In the genomic region with DNA sequence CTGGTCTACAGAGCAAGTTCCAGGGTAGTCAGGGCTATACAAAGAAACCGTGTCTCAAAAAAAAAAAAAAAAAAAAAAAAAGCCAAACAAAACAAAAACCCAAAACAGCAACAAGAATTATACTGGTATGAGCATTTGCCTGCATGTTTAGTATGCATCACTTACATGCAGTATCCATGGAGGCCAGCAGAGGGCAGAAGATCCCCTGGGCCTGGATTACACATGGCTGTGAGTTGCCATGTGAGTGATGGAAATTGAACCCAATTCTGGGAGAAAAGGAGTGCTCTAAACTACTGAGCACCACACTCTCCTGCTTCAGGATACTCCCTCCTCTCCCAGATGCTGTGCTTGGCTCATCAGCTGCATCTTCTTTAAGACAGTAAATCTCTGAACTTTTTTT, we compare ENCODE assay signal across 9 mouse cellular contexts. TPM values are rescaled to one million over a fixed set of nuclear protein-coding genes. Genes with fewer than 3 reads are reported as not detected.
DNase-seq lines count a peak whose midpoint lies in the region; ATAC-seq and TF ChIP-seq lines count a peak whose summit lies in the region.
"Had no signal": no experiment of that assay in that cellular context is flagged by ENCODE, and none has a peak within 500 bp of the region (broad histone marks: within the 10 kb centered on the region; RNA-seq: fewer than 3 reads in every experiment).

No protein-coding gene starts in this region.

- H3K27ac ChIP-seq in bone marrow, adult 2 months (ENCODE audit: control insufficient read depth, insufficient read depth, low read depth, low read length, poor library complexity), result no peak overlapping the region
- no peak overlapping the region for H3K27ac ChIP-seq in embryonic fibroblast, embryonic 13.5 days (ENCODE audit: insufficient read depth, low read length)
- no peak overlapping the region for H3K27ac ChIP-seq in spleen, adult 2 months (ENCODE audit: insufficient read depth, low read length)
- H3K27ac ChIP-seq: limb, embryonic 13.5 days had no signal

- H3K4me3 ChIP-seq in bone marrow, adult 2 months (replicated peaks; ENCODE audit: control insufficient read depth, low read depth, low read length), result no peak overlapping the region
- H3K4me3 ChIP-seq in embryonic fibroblast, embryonic 13.5 days (ENCODE audit: insufficient read depth, low read length), result no peak overlapping the region
- H3K4me3 ChIP-seq in spleen, adult 2 months (ENCODE audit: extremely low read depth, insufficient read depth, insufficient read length), result no peak overlapping the region
- H3K4me3 ChIP-seq: limb, embryonic 13.5 days had no signal

- no peak for TF ChIP-seq POLR2A in bone marrow, adult 2 months (IDR thresholded peaks at IDR 0.05; ENCODE audit: borderline replicate concordance, control insufficient read depth, low read depth, low read length)
- TF ChIP-seq POLR2A in embryonic fibroblast, embryonic 13.5 days (IDR thresholded peaks at IDR 0.05; ENCODE audit: low read depth, low read length), result no peak
- no peak for TF ChIP-seq POLR2A in spleen, adult 2 months (IDR thresholded peaks at IDR 0.05; ENCODE audit: low read depth, low read length)

- ATAC-seq in cerebellum, adult (ENCODE audit: insufficient number of reproducible peaks, low FRiP score, low TSS enrichment), result no peak

- 7% methylated on average over 1 of the region's 1 CpGs for WGBS in bone marrow, adult 2 months
- WGBS in spleen, adult 2 months, result 36% methylated on average over 1 of the region's 1 CpGs

- H3K4me1 ChIP-seq in bone marrow, adult 2 months (ENCODE audit: control insufficient read depth, insufficient read depth, low read length), result no peaks in the 10 kb centered on the region
- no peaks in the 10 kb centered on the region for H3K4me1 ChIP-seq in embryonic fibroblast, embryonic 13.5 days (ENCODE audit: control insufficient read depth, insufficient read depth, low read length)
- peaks cover 2% of the 10 kb centered on the region; the same call in 1 of the 2 replicates for H3K4me1 ChIP-seq in spleen, adult 2 months (ENCODE audit: control insufficient read depth, insufficient read depth, insufficient read length)

- H3K36me3 ChIP-seq in spleen, adult 2 months (ENCODE audit: control insufficient read depth, insufficient read depth, low read length), result 0 out of 2 replicates have a peak, but pooled peaks cover 2% of the 10 kb centered on the region

- TF ChIP-seq CTCF in bone marrow, adult 2 months (IDR thresholded peaks at IDR 0.05; ENCODE audit: control insufficient read depth, insufficient read depth, low read length), result peak; percentile 85
- peak; percentile 65; the same call in 1 of the 2 replicates for TF ChIP-seq CTCF in embryonic fibroblast, embryonic 13.5 days (IDR thresholded peaks at IDR 0.05; ENCODE audit: borderline replicate concordance, insufficient read depth, low read length)
- TF ChIP-seq CTCF in spleen, adult 2 months (IDR thresholded peaks at IDR 0.05; ENCODE audit: extremely low read depth, insufficient read depth, insufficient read length, insufficient replicate concordance), result peak; percentile 61; the same call in 1 of the 2 replicates

- DNase-seq in cerebellum, adult 11 months, result peak; percentile 66
- DNase-seq in A20 (ENCODE audit: low read depth, low spot score), result peak; percentile 67
- peak; percentile 73 to 89 for DNase-seq in kidney, postnatal 36 days
- DNase-seq in lung, postnatal 10 days, result peak; percentile 82
- DNase-seq in spleen, adult 2 months (ENCODE audit: low read depth in 1 of 2, low spot score in 2 of 2), result peak; percentile 23 to 68

- H3K27me3 ChIP-seq in spleen, adult 2 months (ENCODE audit: control insufficient read depth, insufficient read depth, low read length), result no peaks in the 10 kb centered on the region
- H3K27me3 ChIP-seq: limb, embryonic 13.5 days had no signal

RNA-seq across cellular contexts. Expression of gene Rnf185, which starts 4.2 kb away (rescaled TPM):
- 5.9 and 9.2 TPM in 2 replicates for polyA plus RNA-seq in bone marrow, adult 2 months (2011; ENCODE audit: insufficient read depth, insufficient read length, low replicate concordance, missing spikeins)
- polyA plus RNA-seq in embryonic fibroblast, embryonic 13.5 days (2011; ENCODE audit: insufficient read length, low read depth, missing spikeins), result 27.3 and 30.9 TPM in 2 replicates
- 12.8 and 13.1 TPM in 2 replicates for polyA plus RNA-seq in spleen, adult 2 months (2012; rRNA removed)

RNA-seq across cellular contexts. Expression of gene Pla2g3, which starts 31.7 kb away (rescaled TPM):
- polyA plus RNA-seq in bone marrow, adult 2 months (2011; ENCODE audit: insufficient read depth, insufficient read length, low replicate concordance, missing spikeins), result 0.38 TPM in 1 of 2 replicates, not detected in the other
- 0.25 TPM in 1 of 2 replicates, not detected in the other for polyA plus RNA-seq in embryonic fibroblast, embryonic 13.5 days (2011; ENCODE audit: insufficient read length, low read depth, missing spikeins)
- polyA plus RNA-seq in spleen, adult 2 months (2012; rRNA removed), result 0.15 and 0.30 TPM in 2 replicates

RNA-seq across cellular contexts. Expression of gene Limk2, which starts 47.4 kb away (rescaled TPM):
- 23.9 and 60.1 TPM in 2 replicates for polyA plus RNA-seq in bone marrow, adult 2 months (2011; ENCODE audit: insufficient read depth, insufficient read length, low replicate concordance, missing spikeins)
- 58.3 and 68.6 TPM in 2 replicates for polyA plus RNA-seq in embryonic fibroblast, embryonic 13.5 days (2011; ENCODE audit: insufficient read length, low read depth, missing spikeins)
- polyA plus RNA-seq in spleen, adult 2 months (2012; rRNA removed), result 58.8 and 66.6 TPM in 2 replicates

RNA-seq across cellular contexts. Expression of gene Inpp5j, which starts 48.3 kb away (rescaled TPM):
- 1.2 and 3.3 TPM in 2 replicates for polyA plus RNA-seq in bone marrow, adult 2 months (2011; ENCODE audit: insufficient read depth, insufficient read length, low replicate concordance, missing spikeins)
- not detected in 2 replicates for polyA plus RNA-seq in embryonic fibroblast, embryonic 13.5 days (2011; ENCODE audit: insufficient read length, low read depth, missing spikeins)
- polyA plus RNA-seq in spleen, adult 2 months (2012; rRNA removed), result 1.1 and 1.9 TPM in 2 replicates

RNA-seq across cellular contexts. Expression of gene Selenom, which starts 58.1 kb away (rescaled TPM):
- 8.0 and 23.9 TPM in 2 replicates for polyA plus RNA-seq in bone marrow, adult 2 months (2011; ENCODE audit: insufficient read depth, insufficient read length, low replicate concordance, missing spikeins)
- 148 and 152 TPM in 2 replicates for polyA plus RNA-seq in embryonic fibroblast, embryonic 13.5 days (2011; ENCODE audit: insufficient read length, low read depth, missing spikeins)
- 36.7 and 50.7 TPM in 2 replicates for polyA plus RNA-seq in spleen, adult 2 months (2012; rRNA removed)
